Mouse (Mus musculus) cerebellum, adult (tissue): ENCODE measurements around the gene Gm26602.
A peak's percentile ranks its signal among the peaks of the same experiment; 100 is the strongest.
"Not testable (repeated sequence)": the region's sequence is repeated elsewhere in the genome, so short reads cannot be mapped to it uniquely, and the experiment has no call there.

Experiments
- ATAC-seq: cut with Nextera tagmentation; 2 replicates; pipeline ENCODE4 v1.9.2; 2017; ENCODE audit warnings: mild to moderate bottlenecking, moderate library complexity, mixed read lengths; ENCODE audit not compliant: insufficient number of reproducible peaks, low FRiP score, low TSS enrichment

The Gm26602 gene

DNA sequence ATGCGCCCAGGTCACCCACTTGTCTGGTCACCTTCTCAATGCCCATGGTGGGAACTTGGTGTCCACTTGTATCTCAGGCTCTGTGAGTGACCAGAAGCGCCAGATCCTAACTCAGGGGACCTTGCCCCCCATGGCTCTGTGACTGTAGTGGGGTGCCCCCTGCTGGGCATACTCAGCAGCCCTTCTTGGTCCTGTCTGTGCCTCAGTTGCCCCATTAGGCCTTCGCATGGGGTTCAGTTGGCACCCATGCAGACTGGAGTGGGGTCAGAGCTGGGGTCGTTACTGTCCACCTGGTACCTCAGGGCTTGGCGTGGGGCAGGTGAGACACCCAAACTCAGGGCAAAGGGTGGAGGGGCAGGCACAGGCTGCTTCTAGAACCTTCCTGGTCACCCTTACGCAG lies 43.3 kb downstream of the Gm26602 start:
- no peak for ATAC-seq

DNA sequence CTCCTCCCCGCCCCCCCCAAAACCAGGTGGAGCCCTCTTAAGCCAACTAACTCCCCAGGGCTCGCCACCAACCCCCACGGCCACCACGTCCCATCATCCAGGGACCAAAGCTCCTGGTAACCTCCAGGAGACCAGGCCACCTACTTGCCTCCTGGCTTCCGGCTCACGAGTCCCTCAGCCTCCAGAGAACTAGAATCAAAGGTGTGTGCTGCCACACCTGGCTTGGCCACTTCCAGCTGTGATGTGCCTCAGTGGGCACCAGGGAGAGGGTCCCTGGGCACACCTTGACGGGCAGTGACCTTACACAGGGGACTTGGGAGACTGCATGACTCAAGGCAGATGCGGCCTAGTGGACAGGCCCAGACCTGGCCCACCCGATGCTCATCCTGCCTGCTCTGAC lies 45.0 kb downstream of the Gm26602 start:
- ATAC-seq: no peak

DNA sequence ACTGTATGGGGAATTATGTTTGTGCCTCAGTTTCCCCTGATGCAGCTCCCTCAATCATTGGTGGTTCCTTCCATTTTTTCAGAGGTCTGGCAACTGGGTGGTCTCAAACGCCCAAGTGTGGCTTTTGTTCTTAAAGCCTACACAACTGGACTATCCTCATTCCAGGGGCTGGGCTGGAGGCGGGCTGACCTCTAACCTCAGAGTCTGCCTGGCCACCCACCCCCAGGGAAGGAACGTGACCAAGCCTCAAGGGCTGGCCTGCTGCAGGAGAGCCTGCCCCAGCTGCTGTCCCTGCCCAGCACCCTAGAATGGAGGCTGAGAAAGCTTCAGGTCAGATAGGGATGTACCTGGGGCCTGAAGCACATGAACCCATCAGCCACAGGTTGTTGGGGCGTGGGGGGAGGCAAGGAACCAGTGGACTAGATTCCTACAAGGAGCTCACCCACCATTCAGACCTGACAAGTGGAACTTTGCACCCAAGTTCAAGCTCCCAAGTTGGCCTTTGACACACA lies 46.0 kb downstream of the Gm26602 start:
- no peak for ATAC-seq

DNA sequence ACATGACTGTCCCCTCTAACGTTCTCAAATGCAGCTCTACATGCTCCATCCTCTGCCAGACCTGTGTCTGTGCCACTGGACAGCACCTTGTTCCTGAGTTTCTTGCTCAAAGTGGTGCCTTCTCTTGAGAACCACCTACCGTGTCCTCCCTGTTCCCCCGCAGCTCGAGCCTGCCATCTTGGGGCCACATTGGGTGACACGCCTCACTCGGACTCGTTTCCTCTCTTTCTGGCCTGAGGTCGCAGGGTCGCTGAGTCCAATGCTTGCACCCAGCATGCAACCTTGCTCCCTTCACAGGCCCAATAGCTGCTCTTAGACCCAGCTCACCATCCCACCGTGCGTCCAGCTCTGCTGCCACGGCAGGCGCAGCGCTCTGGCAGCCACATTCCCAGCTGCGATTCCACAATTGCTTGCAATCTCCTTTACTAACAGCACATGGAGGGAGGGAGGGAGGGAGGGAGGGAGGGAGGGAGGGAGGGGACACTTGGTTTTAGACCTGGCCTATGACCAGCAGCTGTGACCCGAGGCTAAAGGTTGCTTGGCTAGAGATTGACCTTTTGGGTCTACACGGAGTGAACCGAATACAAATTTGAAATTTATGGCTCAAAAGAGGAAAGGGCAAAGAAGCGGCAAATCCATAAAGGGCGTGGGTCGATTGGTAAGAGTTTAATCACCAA lies 47.6 kb downstream of the Gm26602 start:
- ATAC-seq: no peak

DNA sequence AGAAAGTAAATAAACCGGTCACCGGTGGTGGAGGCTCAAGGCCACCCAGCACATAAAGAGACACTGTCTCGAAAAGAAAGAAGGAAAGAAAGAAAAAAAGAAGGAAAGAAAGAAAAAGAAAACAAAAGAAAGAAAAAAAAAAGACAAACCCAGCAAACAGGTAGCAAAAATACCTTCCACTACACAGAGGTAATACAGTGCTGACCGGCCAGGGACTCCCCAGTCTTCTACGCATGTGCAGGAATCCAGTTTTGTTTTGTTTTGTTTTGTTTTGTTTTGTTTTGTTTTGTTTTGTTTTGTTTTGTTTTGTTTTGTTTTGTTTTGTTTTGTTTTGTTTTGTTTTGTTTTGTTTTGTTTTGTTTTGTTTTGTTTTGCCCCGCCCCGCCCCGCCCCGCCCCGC lies 48.8 kb downstream of the Gm26602 start:
- not testable (repeated sequence) for ATAC-seq

DNA sequence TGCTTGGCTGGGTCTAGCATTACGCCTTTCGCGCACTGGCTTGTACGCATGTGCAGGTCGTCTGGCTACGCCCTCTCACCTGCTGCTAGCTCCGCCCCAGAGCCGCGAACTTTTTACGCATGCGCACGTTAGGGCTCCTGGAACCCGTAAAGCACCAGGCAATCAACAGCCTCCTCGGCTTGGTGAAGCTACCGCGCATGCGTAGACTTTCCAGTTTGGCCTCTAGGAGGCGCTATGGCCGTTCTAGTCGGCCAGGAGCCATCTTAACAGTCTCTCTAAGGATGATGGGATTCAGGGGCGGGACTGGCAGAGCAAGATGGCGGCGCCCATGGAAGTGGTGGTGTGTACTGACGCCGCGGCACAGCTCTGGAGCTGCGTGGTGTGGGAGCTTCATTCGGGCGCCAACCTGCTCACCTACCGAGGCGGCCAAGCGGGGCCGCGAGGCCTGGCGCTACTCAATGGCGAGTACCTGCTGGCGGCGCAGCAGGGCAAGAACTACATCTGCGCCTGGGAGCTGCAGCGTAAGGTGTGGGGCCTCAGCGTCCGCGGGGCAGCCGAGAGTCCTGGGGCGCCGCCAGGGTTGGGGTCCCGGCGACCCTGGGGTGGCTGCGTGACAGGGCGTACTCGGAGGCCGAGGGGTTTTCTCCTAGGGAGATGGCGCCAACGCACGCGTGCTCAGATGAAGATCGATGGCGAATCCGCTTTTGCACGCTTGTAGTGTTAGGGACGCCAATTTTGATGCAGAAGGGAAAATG lies 49.4 kb downstream of the Gm26602 start, which contains the start of gene Wdr18:
Gene Wdr18 (plus strand): TSS at position 306 of the 755 bp plus-strand sequence.
- peak; percentile 87 for ATAC-seq
